Mouse (Mus musculus): Measurements from ENCODE around the gene Snx33.

DNA sequence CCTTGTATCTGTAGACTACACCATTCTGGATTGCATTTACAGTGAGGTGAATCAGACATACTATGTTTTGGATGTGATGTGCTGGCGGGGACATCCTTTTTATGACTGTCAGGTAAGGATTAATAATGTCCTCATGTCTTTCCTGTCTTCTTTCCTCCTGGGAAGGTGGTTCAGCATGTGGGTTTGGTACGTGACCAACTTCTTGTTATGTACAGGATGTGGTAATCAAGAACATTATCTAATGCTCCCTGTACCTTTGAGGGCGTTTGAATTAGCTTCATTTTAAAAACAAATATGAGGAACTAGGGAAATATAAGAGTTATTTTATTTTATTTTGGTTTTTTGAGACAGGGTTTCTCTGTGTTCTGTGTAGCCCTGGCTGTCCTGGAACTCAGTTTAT lies 47.0 kb upstream of the Snx33 start:
- TF ChIP-seq CTCF (IDR thresholded peaks at IDR 0.05; ENCODE audit: low read depth) (no peak), EP300 (IDR thresholded peaks at IDR 0.05; ENCODE audit: low read depth) (no peak)
